Mouse (Mus musculus) urinary bladder, postnatal 0 days (tissue): ENCODE results near the gene Gm3138. TPM values are rescaled to one million over a fixed set of nuclear protein-coding genes. Genes with fewer than 3 reads are reported as not detected.

Source experiments
- polyA plus RNA-seq: library from polyadenylated mRNA; unstranded; fragments of >200 nt; fragmentation: Nextera tagmentation; extraction: Ambion mirVana; gene quantifications from 2 replicates; pipeline ENCODE4 v1.2.1, GENCODE M21; 2015

Gene Gm3138
- polyA plus RNA-seq: not detected in 2 replicates

DNA sequence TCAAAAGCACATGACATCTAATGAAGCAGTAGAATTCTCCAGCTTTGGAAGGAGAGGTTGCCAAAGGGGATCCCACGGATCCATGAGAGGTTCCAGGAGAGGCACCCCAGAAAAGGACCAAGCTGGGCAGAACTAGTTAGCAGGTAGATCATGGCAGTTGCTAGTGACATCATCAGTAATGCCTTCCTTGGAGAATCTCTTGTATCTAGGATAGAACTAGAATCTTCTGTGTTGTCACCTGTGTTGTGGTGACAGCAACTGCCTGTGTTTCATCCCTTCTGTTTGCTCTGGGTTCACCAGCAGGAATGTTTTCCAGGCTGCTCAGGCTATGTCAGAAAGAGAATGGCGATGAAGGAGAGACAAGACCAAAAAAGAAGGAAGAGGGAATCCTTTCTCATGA is at the start of gene Gm3138:
TSS of gene Gm3138 (plus strand) at position 301 of the 400 bp plus-strand sequence.

Other genes starting within 250 kb of the Gm3138 start
- gene Gm5796, start 225.7 kb upstream of the Gm3138 start, polyA plus RNA-seq: 0.13 and 0.40 TPM in 2 replicates
- gene Gm3115, start 165.5 kb upstream of the Gm3138 start, polyA plus RNA-seq: not detected in 2 replicates
- 1.3 and 2.2 TPM in 2 replicates for gene Gm8108, start 139.1 kb upstream of the Gm3138 start, polyA plus RNA-seq
- gene Gm3127, start 84.6 kb upstream of the Gm3138 start, polyA plus RNA-seq: not detected in 2 replicates
- gene Gm2974, start 67.1 kb upstream of the Gm3138 start, polyA plus RNA-seq: not detected in 2 replicates
- gene Gm3149, start 67.7 kb downstream of the Gm3138 start, polyA plus RNA-seq: not detected in 2 replicates
- gene 2610042L04Rik, start 85.1 kb downstream of the Gm3138 start, polyA plus RNA-seq: not detected in 2 replicates
- gene Gm3159, start 147.9 kb downstream of the Gm3138 start, polyA plus RNA-seq: not detected in 2 replicates
- gene Gm3164, start 165.8 kb downstream of the Gm3138 start, polyA plus RNA-seq: 0.68 and 0.83 TPM in 2 replicates
- gene Gm3173, start 181.4 kb downstream of the Gm3138 start, polyA plus RNA-seq: not detected in 2 replicates
- gene Gm3182, start 232.1 kb downstream of the Gm3138 start, polyA plus RNA-seq: not detected in 2 replicates